Mouse (Mus musculus) retina, postnatal 7 days (tissue): ENCODE results near the gene Sgsm1.
A peak's percentile ranks its signal among the peaks of the same experiment; 100 is the strongest.
"Not testable (repeated sequence)": the region's sequence is repeated elsewhere in the genome, so short reads cannot be mapped to it uniquely, and the experiment has no call there.

Source experiments
- DNase-seq: peaks from one replicate; pipeline ENCODE4 v3.0.0-alpha.2; 2012; ENCODE audit warnings: low read depth, low spot score

The Sgsm1 gene

GRCm38 (mm10) chr5:113310377-113311003 is at the start of gene Sgsm1:
Gene Sgsm1 (minus strand): TSS chr5:113310786.
- peak; percentile 79 for DNase-seq

DNA sequence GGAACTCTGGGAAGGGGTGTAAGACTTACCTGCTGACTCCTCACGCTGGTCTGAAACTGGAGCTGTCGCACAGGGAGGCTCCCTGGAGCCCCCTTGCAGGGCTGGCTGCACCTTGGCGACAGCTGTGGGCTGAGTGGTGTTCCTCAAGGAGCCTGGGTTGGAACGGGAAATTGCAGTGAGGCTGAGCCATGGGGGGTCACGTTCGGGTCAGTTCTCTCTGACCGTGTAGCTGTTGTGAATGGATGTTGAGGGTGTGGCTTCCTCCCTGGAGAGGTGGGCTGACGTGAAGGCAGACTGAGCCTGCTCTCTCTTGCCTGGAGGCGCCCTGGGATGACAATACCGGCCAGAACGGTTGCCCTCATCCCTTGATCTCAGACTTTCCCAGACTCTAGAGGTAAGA is 48.2 kb upstream of the Sgsm1 start:
- no peak for DNase-seq

- DNase-seq = no peak
Measured at GRCm38 (mm10) chr5:113357656-113358055, 47.1 kb upstream of the Sgsm1 start.

DNA sequence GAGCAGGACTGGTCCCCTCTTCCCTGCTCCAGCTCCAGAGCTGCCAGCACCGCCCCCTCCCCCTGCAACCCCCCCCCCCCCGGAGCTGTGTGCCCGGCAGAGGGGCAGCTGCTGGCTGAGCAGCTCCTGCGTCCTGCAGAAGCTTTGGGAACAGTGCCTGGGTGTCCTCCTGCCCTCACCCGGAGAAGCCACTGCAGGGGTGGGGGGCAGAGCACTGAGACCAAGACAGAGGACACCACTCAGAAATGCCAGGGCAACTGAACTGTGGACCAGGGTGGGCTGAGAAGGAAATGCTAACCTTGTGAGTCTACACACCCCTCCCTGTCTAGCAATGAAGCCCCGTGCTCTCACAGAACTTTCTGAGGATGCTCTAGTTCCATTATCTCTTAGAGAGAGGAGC is 46.6 kb upstream of the Sgsm1 start, which contains the start of gene Aym1:
TSS of gene Aym1 (plus strand) at position 109 of the 400 bp plus-strand sequence.
- no peak for DNase-seq

GRCm38 (mm10) chr5:113354311-113354710 is 43.7 kb upstream of the Sgsm1 start:
- no peak for DNase-seq

DNA sequence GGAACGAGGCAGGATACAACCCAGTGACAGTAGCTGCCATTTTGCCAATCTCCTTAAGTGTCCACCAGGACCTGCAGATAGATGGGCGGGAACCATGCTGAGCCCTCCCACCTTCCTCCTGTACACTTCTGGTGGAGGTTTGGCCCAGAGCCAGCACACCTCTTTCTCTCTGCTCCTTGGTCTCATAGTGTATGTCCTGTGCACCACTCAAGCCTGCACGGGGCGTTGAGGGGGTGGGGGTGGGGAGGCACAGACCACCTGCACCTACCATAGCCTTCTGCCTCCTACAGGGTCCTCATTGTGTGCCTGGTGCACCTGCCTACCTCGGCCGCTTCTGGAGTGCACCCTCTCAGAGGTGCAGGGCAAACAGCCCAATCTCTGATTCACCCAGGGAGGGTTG is 42.0 kb upstream of the Sgsm1 start:
- DNase-seq = no peak

DNA sequence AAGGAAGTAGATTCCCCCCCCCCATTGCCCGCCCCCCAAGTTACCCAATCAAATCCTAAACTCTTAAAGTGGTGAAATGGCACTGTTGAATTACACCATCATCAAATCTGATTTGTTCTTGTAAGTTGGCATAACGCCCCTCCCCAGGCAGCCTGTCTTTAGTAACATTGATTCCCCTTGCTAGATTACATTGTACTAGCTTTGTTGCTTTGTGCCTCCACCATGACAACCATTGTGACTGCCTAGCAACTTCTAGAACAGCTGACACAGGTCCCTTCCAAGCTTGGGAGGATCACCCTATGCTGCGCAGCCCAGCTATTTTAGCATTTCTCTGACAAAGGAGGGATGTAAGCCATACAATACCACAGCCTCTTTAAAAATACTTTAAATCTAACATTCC is 41.2 kb upstream of the Sgsm1 start:
- no peak for DNase-seq

GRCm38 (mm10) chr5:113349810-113350209 is 39.2 kb upstream of the Sgsm1 start:
- no peak for DNase-seq

DNA sequence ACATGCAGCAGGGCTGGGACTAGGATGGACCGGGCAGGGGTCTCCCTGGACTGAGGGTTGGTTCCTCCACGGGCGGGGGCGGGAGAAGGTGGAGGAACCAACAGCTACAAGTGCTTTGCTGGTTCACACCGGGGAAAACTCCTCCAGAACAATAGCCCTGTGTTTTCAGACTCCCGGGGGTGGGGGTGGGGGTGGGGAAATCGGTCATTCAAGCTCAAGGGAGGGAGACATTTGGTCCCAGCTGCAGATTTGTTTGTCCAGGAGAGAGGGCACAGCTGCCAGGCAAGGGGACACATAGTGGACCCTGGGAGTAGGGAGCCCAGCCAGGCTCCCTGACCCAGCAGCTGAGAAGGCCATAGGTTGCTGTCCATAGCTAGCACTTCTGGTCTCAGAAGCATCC is 38.6 kb upstream of the Sgsm1 start:
- DNase-seq = no peak

GRCm38 (mm10) chr5:113348597-113348996 is 38.0 kb upstream of the Sgsm1 start:
- DNase-seq = no peak

DNA sequence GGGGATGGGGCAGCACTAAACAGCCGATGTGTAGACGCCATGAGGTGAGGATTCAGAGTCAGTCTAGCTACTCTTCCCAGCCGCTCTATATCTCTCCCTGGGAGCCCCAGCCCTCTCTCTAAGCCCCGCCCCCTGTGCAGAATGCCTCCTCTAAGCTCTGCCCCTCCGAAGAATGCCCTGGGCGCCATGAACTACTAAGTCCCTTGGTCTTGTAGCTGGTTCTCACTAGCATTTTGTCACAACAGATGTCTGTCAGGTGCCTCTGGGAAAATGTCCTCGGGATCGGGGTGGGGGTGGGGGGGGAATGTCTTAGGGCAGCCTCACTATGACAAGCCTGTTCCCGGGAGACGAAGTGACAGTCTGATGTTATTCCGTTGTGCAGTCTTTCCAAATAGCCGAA is 37.0 kb upstream of the Sgsm1 start:
- no peak for DNase-seq

GRCm38 (mm10) chr5:113346651-113347050 is 36.1 kb upstream of the Sgsm1 start:
- not testable (repeated sequence) for DNase-seq

- no peak for DNase-seq
Measured at GRCm38 (mm10) chr5:113345781-113346180, 35.2 kb upstream of the Sgsm1 start.

- no peak for DNase-seq
Measured at GRCm38 (mm10) chr5:113344635-113345386, 34.2 kb upstream of the Sgsm1 start.

GRCm38 (mm10) chr5:113336281-113336680 is 25.7 kb upstream of the Sgsm1 start:
- DNase-seq = no peak

DNA sequence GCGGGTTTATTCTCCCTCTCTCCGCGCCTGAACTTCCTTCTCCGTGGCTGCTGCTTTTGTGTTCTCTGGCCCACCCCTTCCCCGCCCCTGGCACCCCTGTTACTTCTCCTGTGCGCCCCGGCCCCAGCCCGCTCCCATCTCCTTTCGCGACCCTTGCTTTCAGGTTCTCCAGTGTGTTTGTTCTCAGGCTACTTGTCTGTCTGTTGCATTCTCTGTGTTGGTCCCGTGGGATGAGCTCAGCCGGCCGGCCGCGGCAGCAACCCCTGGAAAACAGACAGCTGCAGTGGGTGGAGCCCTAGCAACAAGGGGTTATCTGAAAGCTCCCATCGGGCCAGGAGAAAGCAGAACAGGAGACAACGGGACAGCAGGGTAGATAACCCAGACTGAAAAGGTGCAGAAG is 25.1 kb upstream of the Sgsm1 start:
- DNase-seq = no peak

DNA sequence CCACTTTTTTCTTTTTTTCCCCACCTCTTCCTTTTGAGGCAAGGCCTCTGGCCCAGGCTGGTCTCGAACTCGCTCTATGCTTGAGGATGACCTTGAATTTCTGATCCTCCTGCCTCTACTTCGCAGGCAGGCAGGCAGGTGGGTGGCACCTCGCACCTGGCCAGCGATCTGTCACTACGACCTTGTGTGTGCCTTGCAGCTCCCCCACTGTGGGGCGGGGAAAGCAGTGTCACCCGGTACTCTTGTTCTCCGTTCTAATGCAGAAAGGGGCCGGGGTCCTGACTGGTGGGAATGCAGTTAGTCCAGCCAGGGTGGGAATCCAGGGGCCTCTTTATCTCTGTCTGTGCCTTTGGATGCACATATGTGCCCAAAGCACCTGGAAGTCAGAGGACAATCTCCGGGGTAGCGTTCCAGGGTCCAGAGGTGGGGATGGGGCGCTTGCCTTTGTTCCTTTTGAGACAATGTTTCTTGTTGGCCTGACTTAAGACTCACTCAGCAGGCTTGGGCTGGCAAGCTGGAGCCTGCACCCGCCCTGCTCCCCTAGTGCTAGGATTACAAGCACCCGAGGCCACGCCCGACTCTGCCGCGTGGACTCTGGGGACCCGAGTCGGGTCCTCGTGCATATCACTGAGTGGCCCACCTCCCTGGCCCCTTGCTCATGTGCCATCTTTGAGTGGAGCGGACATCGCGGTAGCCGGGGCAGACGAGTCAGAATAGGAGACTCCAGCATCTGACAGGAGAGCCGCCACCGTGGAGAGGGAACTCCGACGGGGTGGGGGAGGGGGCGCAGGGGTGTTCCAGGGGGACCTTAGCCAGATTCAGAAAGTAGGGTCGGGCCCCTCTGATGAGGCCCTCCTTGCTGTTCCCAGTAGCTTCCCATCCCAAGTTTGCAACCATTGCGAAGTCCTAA is 24.3 kb upstream of the Sgsm1 start:
- no peak for DNase-seq

DNA sequence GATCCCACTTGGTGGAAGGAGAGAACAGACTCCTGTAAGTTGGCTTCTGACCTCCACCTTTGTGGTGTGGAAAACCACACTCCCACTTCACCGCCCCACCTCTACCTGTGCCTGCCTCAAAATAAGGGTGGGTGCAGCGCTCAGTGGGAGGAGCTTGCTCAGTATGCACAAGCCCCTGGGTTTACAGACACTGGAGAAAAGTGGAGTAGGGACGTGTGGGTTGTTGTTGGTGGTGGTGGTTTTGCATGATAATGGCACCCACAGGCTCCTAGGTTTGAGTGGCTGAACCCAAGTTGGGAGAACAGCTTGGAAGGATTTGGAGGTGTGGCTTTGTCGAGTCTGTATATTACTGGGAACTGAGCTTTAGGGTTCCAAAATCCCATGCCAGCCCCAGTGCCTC is 22.3 kb upstream of the Sgsm1 start:
- DNase-seq = no peak

DNA sequence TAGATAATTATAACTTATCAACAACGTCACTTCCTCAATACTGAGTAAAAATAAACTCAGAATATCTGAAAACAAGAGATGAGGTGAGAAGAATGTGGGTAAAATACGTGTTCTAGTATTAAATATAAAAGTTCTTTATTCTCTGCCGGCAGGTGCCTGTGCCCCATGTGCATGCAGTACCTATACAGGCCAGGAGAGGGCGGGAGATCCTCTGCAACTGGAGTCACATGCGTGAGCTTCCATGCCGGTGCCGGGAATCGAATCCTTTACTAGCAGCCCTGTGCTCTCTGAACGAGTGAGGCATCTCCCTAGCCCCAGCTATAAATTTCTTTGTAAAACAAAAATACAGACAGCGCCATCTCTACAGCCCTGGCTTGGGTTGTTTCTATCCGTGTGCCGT is 21.7 kb upstream of the Sgsm1 start:
- DNase-seq = no peak

GRCm38 (mm10) chr5:113330202-113330601 is 19.6 kb upstream of the Sgsm1 start:
- DNase-seq = no peak

- no peak for DNase-seq
Measured at GRCm38 (mm10) chr5:113329463-113329862, 18.9 kb upstream of the Sgsm1 start.
